Mouse (Mus musculus) stomach, embryonic 14.5 days (tissue): Measurements from ENCODE around the gene Gm49361. TPM values are rescaled to one million over a fixed set of nuclear protein-coding genes. Genes with fewer than 3 reads are reported as not detected.

ENCODE experiments used
- ATAC-seq: fragments of 200-750 bp; cut with Nextera tagmentation; 2 replicates; pipeline ENCODE4 v1.8.0; 2017; ENCODE audit warnings: low read depth, moderate TSS enrichment; ENCODE audit not compliant: insufficient number of reproducible peaks, insufficient read depth, low FRiP score
- H3K27ac ChIP-seq: fragments of 300-500 bp; sonication (generic); 2 replicates; pipeline ENCODE4 v1.5.1; 2014; ENCODE audit warnings: mild to moderate bottlenecking, low read length, moderate library complexity, mixed read lengths
- H3K27me3 ChIP-seq: fragments of 300-500 bp; sonication (generic); 2 replicates; pipeline ENCODE4 v1.6.1; 2014; ENCODE audit warnings: low read length, control low read depth, mixed read lengths; ENCODE audit not compliant: control insufficient read depth, insufficient read depth
- H3K36me3 ChIP-seq: fragments of 300-500 bp; sonication (generic); 2 replicates; pipeline ENCODE4 v1.6.1; 2014; ENCODE audit warnings: mild to moderate bottlenecking, control low read depth, low read length, moderate library complexity, mixed read lengths; ENCODE audit not compliant: control insufficient read depth, insufficient read depth
- H3K4me1 ChIP-seq: fragments of 300-500 bp; sonication (generic); 2 replicates; pipeline ENCODE4 v1.6.1; 2014; ENCODE audit warnings: low read length, control low read depth, mixed read lengths; ENCODE audit not compliant: control insufficient read depth, insufficient read depth
- H3K4me2 ChIP-seq: fragments of 300-500 bp; sonication (generic); replicated peaks from 2 replicates; pipeline ENCODE4 v1.6.1; 2014; ENCODE audit warnings: low read depth, low read length, control low read depth
- H3K4me3 ChIP-seq: fragments of 300-500 bp; sonication (generic); 2 replicates; pipeline ENCODE4 v1.5.1; 2014; ENCODE audit warnings: low read depth, low read length, control low read depth
- H3K9ac ChIP-seq: fragments of 300-500 bp; sonication (generic); replicated peaks from 2 replicates; pipeline ENCODE4 v1.6.1; 2014; ENCODE audit warnings: low read depth, mild to moderate bottlenecking, control low read depth, low read length, moderate library complexity, mixed read lengths
- H3K9me3 ChIP-seq: fragments of 300-500 bp; sonication (generic); 2 replicates; pipeline ENCODE4 v1.6.1; 2016; ENCODE audit warnings: low read depth, low read length, control low read depth; ENCODE audit not compliant: control insufficient read depth
- WGBS: fragments of 180-500 bp; shearing (Covaris S2); extraction: QIAGEN DNeasy Blood & Tissue Kit; methylation state at CpG from one replicate; pipeline ENCODE4 v1.1.7; 2014; 5-methylcytosine and 5-hydroxymethylcytosine counted together
- polyA plus RNA-seq: library from polyadenylated mRNA; unstranded; fragments of >200 nt; fragmentation: Nextera tagmentation; extraction: Ambion mirVana; gene quantifications from 2 replicates; pipeline ENCODE4 v1.2.1, GENCODE M21; 2014

The Gm49361 gene
- polyA plus RNA-seq, 1 experiment from 2014 or later: not detected

- Histone ChIP-seq H3K27me3 (no peaks in the 10 kb centered on the region), H3K4me3 (no peak overlapping the region), H3K4me1 (no peaks in the 10 kb centered on the region), H3K4me2 (no peak overlapping the region), H3K9ac (no peak overlapping the region), H3K36me3 (peaks cover 4% of the 10 kb centered on the region; the same call in 1 of the 2 replicates), H3K27ac (no peak overlapping the region), H3K9me3 (no peaks in the 10 kb centered on the region)
- ATAC-seq: no peak
- 48% methylated on average over 2 of the region's 2 CpGs for WGBS
Measured at GRCm38 (mm10) chr14:57619487-57619886, 126.4 kb downstream of the Gm49361 start.

- Histone ChIP-seq H3K4me3 (no peak overlapping the region), H3K4me2 (no peak overlapping the region), H3K9me3 (no peaks in the 10 kb centered on the region), H3K4me1 (no peaks in the 10 kb centered on the region), H3K27ac (no peak overlapping the region), H3K27me3 (no peaks in the 10 kb centered on the region), H3K9ac (no peak overlapping the region), H3K36me3 (peaks cover 4% of the 10 kb centered on the region; the same call in 1 of the 2 replicates)
- ATAC-seq: no peak
- WGBS: 98% methylated on average over 1 of the region's 1 CpGs
Measured at GRCm38 (mm10) chr14:57617675-57618074, 128.2 kb downstream of the Gm49361 start.

GRCm38 (mm10) chr14:57616339-57616965, 129.5 kb downstream of the Gm49361 start:
- no peak overlapping the region for H3K4me3 ChIP-seq
- WGBS: 77% methylated on average over 6 of the region's 6 CpGs
- H3K9ac ChIP-seq: no peak overlapping the region
- H3K4me2 ChIP-seq: no peak overlapping the region
- H3K4me1 ChIP-seq: no peaks in the 10 kb centered on the region
- no peaks in the 10 kb centered on the region for H3K9me3 ChIP-seq
- no peak for ATAC-seq
- no peak overlapping the region for H3K27ac ChIP-seq
- no peaks in the 10 kb centered on the region for H3K27me3 ChIP-seq
- H3K36me3 ChIP-seq: 0 out of 2 replicates have a peak, but pooled peaks cover 4% of the 10 kb centered on the region

- ATAC-seq: no peak
- Histone ChIP-seq H3K4me1 (no peaks in the 10 kb centered on the region), H3K4me2 (no peak overlapping the region), H3K36me3 (0 out of 2 replicates have a peak, but pooled peaks cover 4% of the 10 kb centered on the region), H3K9ac (no peak overlapping the region), H3K27me3 (no peaks in the 10 kb centered on the region), H3K27ac (no peak overlapping the region), H3K9me3 (no peaks in the 10 kb centered on the region), H3K4me3 (no peak overlapping the region)
- 81% methylated on average over 6 of the region's 6 CpGs for WGBS
Measured at GRCm38 (mm10) chr14:57615828-57616227, 130.1 kb downstream of the Gm49361 start.

GRCm38 (mm10) chr14:57611034-57611433, 134.9 kb downstream of the Gm49361 start:
- no peak overlapping the region for H3K9ac ChIP-seq
- 74% methylated on average over 2 of the region's 2 CpGs for WGBS

GRCm38 (mm10) chr14:57609816-57610329, 136.0 kb downstream of the Gm49361 start:
- Histone ChIP-seq H3K4me3 (no peak overlapping the region), H3K27me3 (no peaks in the 10 kb centered on the region), H3K4me1 (0 out of 2 replicates have a peak, but pooled peaks cover 2% of the 10 kb centered on the region), H3K9me3 (no peaks in the 10 kb centered on the region), H3K4me2 (no peak overlapping the region), H3K27ac (no peak overlapping the region), H3K9ac (no peak overlapping the region), H3K36me3 (no peaks in the 10 kb centered on the region; the same call in 1 of the 2 replicates)
- WGBS: 73% methylated on average over 4 of the region's 4 CpGs
- ATAC-seq: no peak

More at GRCm38 (mm10) chr14:57611034-57611433, 134.9 kb downstream of the Gm49361 start:
- Histone ChIP-seq H3K27me3 (no peaks in the 10 kb centered on the region), H3K9me3 (no peaks in the 10 kb centered on the region), H3K4me1 (0 out of 2 replicates have a peak, but pooled peaks cover 2% of the 10 kb centered on the region), H3K27ac (no peak overlapping the region), H3K36me3 (no peaks in the 10 kb centered on the region; the same call in 1 of the 2 replicates), H3K4me3 (no peak overlapping the region), H3K4me2 (no peak overlapping the region)
- no peak for ATAC-seq

- no peaks in the 10 kb centered on the region for H3K9me3 ChIP-seq
- 0% methylated on average over 1 of the region's 1 CpGs for WGBS
- H3K27me3 ChIP-seq: no peaks in the 10 kb centered on the region
- H3K4me2 ChIP-seq: no peak overlapping the region
- 0 out of 2 replicates have a peak overlapping the region, but pooled peaks have one; percentile 7 for H3K27ac ChIP-seq
- H3K36me3 ChIP-seq: peaks cover 11% of the 10 kb centered on the region; the same call in 1 of the 2 replicates
- no peak overlapping the region for H3K4me3 ChIP-seq
- 0 out of 2 replicates have a peak, but pooled peaks cover 2% of the 10 kb centered on the region for H3K4me1 ChIP-seq
- no peak overlapping the region for H3K9ac ChIP-seq
- peak; percentile 67; the same call in 1 of the 2 replicates for ATAC-seq
Measured at GRCm38 (mm10) chr14:57607500-57607899, 138.4 kb downstream of the Gm49361 start.

- Histone ChIP-seq H3K27ac (no peak overlapping the region), H3K36me3 (peaks cover 16% of the 10 kb centered on the region), H3K27me3 (no peaks in the 10 kb centered on the region), H3K4me3 (no peak overlapping the region), H3K9ac (no peak overlapping the region), H3K4me1 (0 out of 2 replicates have a peak, but pooled peaks cover 2% of the 10 kb centered on the region), H3K4me2 (no peak overlapping the region), H3K9me3 (no peaks in the 10 kb centered on the region)
- 34% methylated on average over 8 of the region's 8 CpGs for WGBS
- no peak for ATAC-seq
Measured at GRCm38 (mm10) chr14:57606663-57607365, 139.1 kb downstream of the Gm49361 start.
